Mouse (Mus musculus) midbrain, embryonic 13.5 days (tissue): Measurements from ENCODE around the gene Kirrel3. TPM values are rescaled to one million over a fixed set of nuclear protein-coding genes. Genes with fewer than 3 reads are reported as not detected.

Source experiments
- ATAC-seq: fragments of 200-750 bp; cut with Nextera tagmentation; 2 replicates; pipeline ENCODE4 v1.8.0; 2017; ENCODE audit warnings: mild to moderate bottlenecking, moderate TSS enrichment, moderate library complexity
- H3K27ac ChIP-seq: fragments of 300-500 bp; sonication (generic); 2 replicates; pipeline ENCODE4 v1.5.1; 2015; ENCODE audit warnings: inconsistent platforms, mild to moderate bottlenecking, moderate library complexity
- H3K27me3 ChIP-seq: fragments of 300-500 bp; sonication (generic); 2 replicates; pipeline ENCODE4 v1.6.1; 2015; ENCODE audit warnings: mild to moderate bottlenecking, inconsistent platforms
- H3K36me3 ChIP-seq: fragments of 300-500 bp; sonication (generic); 2 replicates; pipeline ENCODE4 v1.6.1; 2015; ENCODE audit warnings: mild to moderate bottlenecking, inconsistent platforms
- H3K4me1 ChIP-seq: fragments of 300-500 bp; sonication (generic); replicated peaks from 2 replicates; pipeline ENCODE4 v1.6.1; 2015; ENCODE audit warnings: inconsistent platforms
- H3K4me2 ChIP-seq: fragments of 300-500 bp; sonication (generic); replicated peaks from 2 replicates; pipeline ENCODE4 v1.6.1; 2015; ENCODE audit warnings: moderate library complexity, mild to moderate bottlenecking, inconsistent platforms
- H3K4me3 ChIP-seq: fragments of 300-500 bp; sonication (generic); replicated peaks from 2 replicates; pipeline ENCODE4 v1.5.1; 2015; ENCODE audit warnings: mild to moderate bottlenecking, inconsistent platforms
- H3K9ac ChIP-seq: fragments of 300-500 bp; sonication (generic); replicated peaks from 2 replicates; pipeline ENCODE4 v1.6.1; 2015; ENCODE audit warnings: mild to moderate bottlenecking, inconsistent platforms
- H3K9me3 ChIP-seq: fragments of 300-500 bp; sonication (generic); 2 replicates; pipeline ENCODE4 v1.6.1; 2016; ENCODE audit warnings: mild to moderate bottlenecking, inconsistent platforms
- WGBS: fragments of 180-500 bp; shearing (Covaris S2); methylation state at CpG from one replicate; pipeline ENCODE4 v1.1.7; 2015; 5-methylcytosine and 5-hydroxymethylcytosine counted together
- polyA plus RNA-seq: library from polyadenylated mRNA; unstranded; fragments of >200 nt; fragmentation: Nextera tagmentation; extraction: Ambion mirVana; gene quantifications from 2 replicates; pipeline ENCODE4 v1.2.1, GENCODE M21; 2015

Kirrel3 gene
- 24.0 and 30.0 TPM in 2 replicates for polyA plus RNA-seq

- Histone ChIP-seq H3K4me2 (peak within 1 kb of the TSS; percentile 83), H3K4me1 (peaks cover 53% of the 10 kb centered on the region), H3K9ac (peak within 1 kb of the TSS; percentile 73), H3K27me3 (peaks cover 36% of the 10 kb centered on the region), H3K36me3 (no peaks in the 10 kb centered on the region), H3K27ac (peak within 1 kb of the TSS; percentile 79), H3K9me3 (no peaks in the 10 kb centered on the region), H3K4me3 (peak within 1 kb of the TSS; percentile 58)
- under 1% methylated on average over 35 of the region's 35 CpGs for WGBS
- ATAC-seq = peak; percentile 71
Observed at GRCm38 (mm10) chr9:34485759-34486431, at the start of gene Kirrel3. Gene Kirrel3 (plus strand): TSS chr9:34485894.

GRCm38 (mm10) chr9:34440721-34441120 lies 45.0 kb upstream of the Kirrel3 start:
- 90% methylated on average over 4 of the region's 4 CpGs for WGBS
- ATAC-seq = no peak
- Histone ChIP-seq H3K27me3 (no peaks in the 10 kb centered on the region), H3K9ac (no peak overlapping the region), H3K4me1 (no peaks in the 10 kb centered on the region), H3K4me3 (no peak overlapping the region), H3K36me3 (no peaks in the 10 kb centered on the region), H3K9me3 (no peaks in the 10 kb centered on the region), H3K4me2 (no peak overlapping the region), H3K27ac (no peak overlapping the region)

- WGBS = 66% methylated on average over 4 of the region's 4 CpGs
- Histone ChIP-seq H3K4me2 (no peak overlapping the region), H3K27ac (no peak overlapping the region), H3K9me3 (no peaks in the 10 kb centered on the region), H3K27me3 (no peaks in the 10 kb centered on the region), H3K4me3 (no peak overlapping the region), H3K36me3 (no peaks in the 10 kb centered on the region), H3K4me1 (peaks cover 8% of the 10 kb centered on the region), H3K9ac (no peak overlapping the region)
- ATAC-seq = no peak
Observed at GRCm38 (mm10) chr9:34443950-34444349, 41.7 kb upstream of the Kirrel3 start.

GRCm38 (mm10) chr9:34446497-34447350 lies 39.0 kb upstream of the Kirrel3 start:
- Histone ChIP-seq H3K4me1 (peaks cover 8% of the 10 kb centered on the region), H3K4me2 (0 out of 2 replicates have a peak overlapping the region, but pooled peaks have one; percentile 5), H3K4me3 (no peak overlapping the region), H3K27me3 (no peaks in the 10 kb centered on the region), H3K9me3 (no peaks in the 10 kb centered on the region), H3K36me3 (no peaks in the 10 kb centered on the region), H3K9ac (no peak overlapping the region), H3K27ac (peak overlapping the region; percentile 30; the same call in 1 of the 2 replicates)
- ATAC-seq = peak; percentile 82
- 51% methylated on average over 15 of the region's 15 CpGs for WGBS

GRCm38 (mm10) chr9:34447736-34448135 lies 38.0 kb upstream of the Kirrel3 start:
- Histone ChIP-seq H3K27ac (no peak overlapping the region), H3K4me1 (peaks cover 8% of the 10 kb centered on the region), H3K27me3 (no peaks in the 10 kb centered on the region), H3K36me3 (no peaks in the 10 kb centered on the region), H3K9me3 (no peaks in the 10 kb centered on the region), H3K9ac (no peak overlapping the region), H3K4me2 (no peak overlapping the region), H3K4me3 (no peak overlapping the region)
- 93% methylated on average over 2 of the region's 2 CpGs for WGBS
- no peak for ATAC-seq

- no peaks in the 10 kb centered on the region for H3K36me3 ChIP-seq
- no peaks in the 10 kb centered on the region for H3K27me3 ChIP-seq
- H3K27ac ChIP-seq = no peak overlapping the region
- no peaks in the 10 kb centered on the region for H3K9me3 ChIP-seq
- no peak overlapping the region for H3K9ac ChIP-seq
- WGBS = 89% methylated on average over 4 of the region's 4 CpGs
- H3K4me3 ChIP-seq = no peak overlapping the region
- H3K4me2 ChIP-seq = no peak overlapping the region
- peaks cover 8% of the 10 kb centered on the region for H3K4me1 ChIP-seq
- no peak for ATAC-seq
Observed at GRCm38 (mm10) chr9:34448467-34448866, 37.2 kb upstream of the Kirrel3 start.

- no peaks in the 10 kb centered on the region for H3K27me3 ChIP-seq
- ATAC-seq = no peak
Observed at GRCm38 (mm10) chr9:34458189-34458588, 27.5 kb upstream of the Kirrel3 start.

GRCm38 (mm10) chr9:34459968-34460367 lies 25.7 kb upstream of the Kirrel3 start:
- Histone ChIP-seq H3K27ac (no peak overlapping the region), H3K4me2 (no peak overlapping the region), H3K4me1 (peaks cover 7% of the 10 kb centered on the region; the same call in 1 of the 2 replicates), H3K4me3 (no peak overlapping the region), H3K9ac (no peak overlapping the region), H3K27me3 (no peaks in the 10 kb centered on the region), H3K36me3 (no peaks in the 10 kb centered on the region), H3K9me3 (no peaks in the 10 kb centered on the region)
- WGBS = 53% methylated on average over 5 of the region's 5 CpGs
- no peak for ATAC-seq

More at GRCm38 (mm10) chr9:34458189-34458588, 27.5 kb upstream of the Kirrel3 start:
- peaks cover 7% of the 10 kb centered on the region; the same call in 1 of the 2 replicates for H3K4me1 ChIP-seq
- H3K9me3 ChIP-seq = no peaks in the 10 kb centered on the region
- H3K4me3 ChIP-seq = no peak overlapping the region
- no peak overlapping the region for H3K9ac ChIP-seq
- H3K4me2 ChIP-seq = no peak overlapping the region
- H3K27ac ChIP-seq = no peak overlapping the region
- 56% methylated on average over 5 of the region's 5 CpGs for whole genome bisulfite sequencing
- no peaks in the 10 kb centered on the region for H3K36me3 ChIP-seq

GRCm38 (mm10) chr9:34463666-34464065 lies 22.0 kb upstream of the Kirrel3 start:
- H3K27me3 ChIP-seq = no peaks in the 10 kb centered on the region
- no peak for ATAC-seq
- 75% methylated on average over 2 of the region's 2 CpGs for WGBS

GRCm38 (mm10) chr9:34466058-34466457 lies 19.6 kb upstream of the Kirrel3 start:
- no peak overlapping the region for H3K4me3 ChIP-seq
- no peaks in the 10 kb centered on the region for H3K4me1 ChIP-seq
- H3K36me3 ChIP-seq = no peaks in the 10 kb centered on the region
- no peaks in the 10 kb centered on the region for H3K27me3 ChIP-seq
- no peak for ATAC-seq
- no peak overlapping the region for H3K9ac ChIP-seq
- H3K4me2 ChIP-seq = no peak overlapping the region
- 80% methylated on average over 3 of the region's 3 CpGs for WGBS
- H3K27ac ChIP-seq = no peak overlapping the region
- H3K9me3 ChIP-seq = no peaks in the 10 kb centered on the region

More at GRCm38 (mm10) chr9:34463666-34464065, 22.0 kb upstream of the Kirrel3 start:
- Histone ChIP-seq H3K4me2 (no peak overlapping the region), H3K4me1 (no peaks in the 10 kb centered on the region), H3K9me3 (no peaks in the 10 kb centered on the region), H3K9ac (no peak overlapping the region), H3K36me3 (no peaks in the 10 kb centered on the region), H3K4me3 (no peak overlapping the region), H3K27ac (no peak overlapping the region)

- H3K9me3 ChIP-seq = no peaks in the 10 kb centered on the region
- no peak overlapping the region for H3K9ac ChIP-seq
- H3K4me1 ChIP-seq = no peaks in the 10 kb centered on the region
- H3K27ac ChIP-seq = no peak overlapping the region
- ATAC-seq = no peak
- H3K4me3 ChIP-seq = no peak overlapping the region
- WGBS = 86% methylated on average over 3 of the region's 3 CpGs
- no peaks in the 10 kb centered on the region for H3K27me3 ChIP-seq
- no peaks in the 10 kb centered on the region for H3K36me3 ChIP-seq
- no peak overlapping the region for H3K4me2 ChIP-seq
Observed at GRCm38 (mm10) chr9:34469180-34469579, 16.5 kb upstream of the Kirrel3 start.

GRCm38 (mm10) chr9:34476206-34476605 lies 9.5 kb upstream of the Kirrel3 start:
- Histone ChIP-seq H3K9me3 (no peaks in the 10 kb centered on the region), H3K4me2 (no peak overlapping the region), H3K4me3 (no peak overlapping the region), H3K36me3 (no peaks in the 10 kb centered on the region), H3K27ac (no peak overlapping the region), H3K27me3 (no peaks in the 10 kb centered on the region), H3K4me1 (no peaks in the 10 kb centered on the region), H3K9ac (no peak overlapping the region)
- WGBS = 41% methylated on average over 5 of the region's 5 CpGs
- ATAC-seq = no peak
